Mouse (Mus musculus): Measurements from ENCODE around the gene Cdkal1.

DNA sequence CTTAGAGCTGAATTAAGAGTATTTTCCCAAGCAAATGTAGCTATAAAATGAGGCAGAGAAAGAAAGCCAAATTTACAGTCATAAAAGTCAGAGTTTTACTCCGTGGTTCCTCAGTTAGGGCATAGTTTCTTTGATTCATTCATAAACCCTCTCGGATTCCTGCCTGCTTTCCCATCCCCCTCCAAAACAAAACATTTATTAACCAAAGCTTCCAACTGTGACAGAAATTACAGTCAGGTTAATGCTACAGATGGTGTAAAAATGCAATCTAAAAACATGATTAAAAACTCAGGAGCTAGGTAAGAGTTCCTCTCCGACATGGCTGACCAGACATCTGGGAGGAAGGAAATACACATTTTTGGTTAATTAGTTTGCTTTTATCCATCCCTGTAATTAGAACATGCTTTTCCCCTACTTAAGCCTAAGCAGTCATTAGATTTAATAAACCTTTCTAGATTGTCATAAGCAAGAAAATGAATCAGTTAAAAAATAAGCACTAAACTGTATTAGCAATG is 452.9 kb downstream of the Cdkal1 start:
- TF ChIP-seq GATA1 (IDR thresholded peaks at IDR 0.05; ENCODE audit: borderline replicate concordance, low read length), result no peak
- no peak for TF ChIP-seq FLI1 (IDR thresholded peaks at IDR 0.05; ENCODE audit: low read length)

All from megakaryocyte, embryonic 14.5 days (primary cell).